Mouse (Mus musculus): ENCODE results near the gene Setd3.

Setd3 gene

GRCm38 (mm10) chr12:108203895-108204294, 24.8 kb upstream of the Setd3 start:
- CTCF ChIA-PET = no interaction called here

GRCm38 (mm10) chr12:108200094-108200493, 21.0 kb upstream of the Setd3 start:
- CTCF ChIA-PET = interaction anchor here (0.8 kb wide), 1 partner anchor 9 kb away, joined by 3 read pairs; no protein-coding TSS in a partner anchor

- CTCF ChIA-PET = no interaction called here
These were observed 19.3 kb upstream of the Setd3 start for GRCm38 (mm10) chr12:108198447-108198846.

GRCm38 (mm10) chr12:108195761-108196160, 16.6 kb upstream of the Setd3 start:
- CTCF ChIA-PET = no interaction called here

GRCm38 (mm10) chr12:108193878-108194277, 14.8 kb upstream of the Setd3 start:
- CTCF ChIA-PET = no interaction called here

GRCm38 (mm10) chr12:108187541-108188091, 8.5 kb upstream of the Setd3 start:
- CTCF ChIA-PET = no interaction called here

- CTCF ChIA-PET = no interaction called here
These were observed 2.6 kb upstream of the Setd3 start for GRCm38 (mm10) chr12:108181716-108182115.

- CTCF ChIA-PET = no interaction called here
These were observed 480 bp upstream of the Setd3 start, which contains the start of gene Ccnk for GRCm38 (mm10) chr12:108179321-108180266. Gene Ccnk, plus strand, starts transcription at chr12:108179579.

GRCm38 (mm10) chr12:108178331-108179245, 526 bp downstream of the Setd3 start:
- CTCF ChIA-PET = no interaction called here

GRCm38 (mm10) chr12:108176366-108176765, 2.7 kb downstream of the Setd3 start:
- CTCF ChIA-PET = no interaction called here

GRCm38 (mm10) chr12:108174606-108175505, 4.3 kb downstream of the Setd3 start:
- CTCF ChIA-PET = interaction anchor here (0.7 kb wide), 1 partner anchor 777 kb away, joined by 3 read pairs; no protein-coding TSS in a partner anchor

GRCm38 (mm10) chr12:108172639-108173038, 6.5 kb downstream of the Setd3 start:
- CTCF ChIA-PET = no interaction called here

GRCm38 (mm10) chr12:108171336-108171735, 7.8 kb downstream of the Setd3 start:
- CTCF ChIA-PET = no interaction called here

- CTCF ChIA-PET = no interaction called here
These were observed 8.6 kb downstream of the Setd3 start for GRCm38 (mm10) chr12:108170467-108170866.

GRCm38 (mm10) chr12:108168909-108169308, 10.2 kb downstream of the Setd3 start:
- CTCF ChIA-PET = no interaction called here

GRCm38 (mm10) chr12:108163706-108164105, 15.4 kb downstream of the Setd3 start:
- CTCF ChIA-PET = no interaction called here

GRCm38 (mm10) chr12:108162036-108162435, 17.1 kb downstream of the Setd3 start:
- CTCF ChIA-PET = no interaction called here

GRCm38 (mm10) chr12:108159863-108160262, 19.3 kb downstream of the Setd3 start:
- CTCF ChIA-PET = no interaction called here

GRCm38 (mm10) chr12:108152743-108153142, 26.4 kb downstream of the Setd3 start:
- CTCF ChIA-PET = no interaction called here

- CTCF ChIA-PET = no interaction called here
These were observed 29.4 kb downstream of the Setd3 start for GRCm38 (mm10) chr12:108149764-108150163.

- CTCF ChIA-PET = no interaction called here
These were observed 33.9 kb downstream of the Setd3 start for GRCm38 (mm10) chr12:108145198-108145597.
